Mouse (Mus musculus): ENCODE measurements at regions not wholly inside any gene's neighbourhood (a gene's known extent, or its start where the extent isn't known, plus 50 kb on each side); places are given as distances from the start of the nearest gene placed in this dataset.
"Not testable (repeated sequence)": the region's sequence is repeated elsewhere in the genome, so short reads cannot be mapped to it uniquely, and the experiment has no call there.

DNA sequence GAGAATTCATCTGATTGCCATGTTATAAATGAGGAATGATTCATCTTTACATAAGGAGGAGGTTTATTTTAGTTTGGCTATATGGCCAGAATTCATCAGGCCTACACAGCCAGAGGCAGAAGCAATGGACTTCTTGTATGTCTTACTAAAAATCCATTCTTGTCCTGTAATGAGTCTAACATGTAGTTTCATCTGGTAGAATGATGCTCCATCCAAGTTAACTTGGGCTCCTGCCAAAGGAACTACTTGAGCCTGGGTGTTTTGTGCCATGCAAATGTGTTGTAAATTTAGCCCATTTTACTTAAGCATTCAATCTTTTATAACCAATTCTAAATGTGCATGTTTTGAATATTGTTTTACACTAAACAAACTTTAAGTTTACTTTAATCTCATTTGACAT is 462.9 kb upstream of the Pom121l12 start:
- Histone ChIP-seq H3K4me1 (replicated peaks) (no peaks in the 10 kb centered on the region), H3K27me3 (replicated peaks) (no peaks in the 10 kb centered on the region), H3K27ac (no peak overlapping the region), H3K4me3 (replicated peaks) (no peak overlapping the region), H3K9ac (no peak overlapping the region), H3K36me3 (no peaks in the 10 kb centered on the region), H3K9me3 (no peaks in the 10 kb centered on the region), H3K4me2 (replicated peaks) (no peak overlapping the region)
- no peak for ATAC-seq

GRCm38 (mm10) chr11:14142376-14142775 is 456.7 kb upstream of the Pom121l12 start:
- not testable (repeated sequence) for H3K4me2 ChIP-seq (replicated peaks); ATAC-seq
- WGBS: 67% methylated on average over 3 of the region's 3 CpGs

DNA sequence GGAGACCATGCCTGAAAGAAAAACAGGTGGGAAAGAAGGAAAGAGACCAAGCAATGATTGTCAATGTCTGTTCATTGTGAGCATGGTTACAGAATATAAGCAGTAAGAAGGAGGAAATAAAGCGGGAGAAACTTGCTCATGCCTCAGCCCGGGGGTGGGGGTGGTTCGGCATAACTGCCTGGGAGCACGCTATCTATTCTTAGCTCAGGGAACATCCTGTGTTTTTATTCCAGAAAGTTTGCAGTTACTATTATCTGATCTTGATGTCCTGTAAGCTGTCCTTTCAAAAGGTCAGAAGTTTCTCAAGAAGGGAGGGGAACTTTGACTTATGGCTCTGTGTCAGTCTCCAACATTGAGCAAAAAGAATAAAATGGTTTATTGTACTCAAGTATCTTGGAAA is 451.4 kb upstream of the Pom121l12 start:
- no peak overlapping the region for H3K4me2 ChIP-seq (replicated peaks)
- no peak overlapping the region for H3K4me3 ChIP-seq (replicated peaks)
- no peaks in the 10 kb centered on the region for H3K27me3 ChIP-seq (replicated peaks)
- H3K4me1 ChIP-seq (replicated peaks): no peaks in the 10 kb centered on the region
- H3K9ac ChIP-seq: no peak overlapping the region
- ATAC-seq: no peak
- WGBS: 80% methylated on average over 4 of the region's 4 CpGs
- H3K36me3 ChIP-seq: no peaks in the 10 kb centered on the region
- H3K9me3 ChIP-seq: no peaks in the 10 kb centered on the region
- no peak overlapping the region for H3K27ac ChIP-seq

More at GRCm38 (mm10) chr11:14142376-14142775, 456.7 kb upstream of the Pom121l12 start:
- not testable (repeated sequence) for H3K9ac ChIP-seq; H3K9me3 ChIP-seq; H3K27ac ChIP-seq; H3K36me3 ChIP-seq; H3K27me3 ChIP-seq (replicated peaks); H3K4me1 ChIP-seq (replicated peaks); H3K4me3 ChIP-seq (replicated peaks)

GRCm38 (mm10) chr11:14159366-14159765 is 439.7 kb upstream of the Pom121l12 start:
- Histone ChIP-seq H3K9ac (no peak overlapping the region), H3K4me3 (replicated peaks) (no peak overlapping the region), H3K4me2 (replicated peaks) (no peak overlapping the region), H3K36me3 (no peaks in the 10 kb centered on the region), H3K27ac (no peak overlapping the region), H3K27me3 (replicated peaks) (no peaks in the 10 kb centered on the region), H3K9me3 (no peaks in the 10 kb centered on the region), H3K4me1 (replicated peaks) (no peaks in the 10 kb centered on the region)
- no peak for ATAC-seq
- WGBS: 57% methylated on average over 3 of the region's 3 CpGs

DNA sequence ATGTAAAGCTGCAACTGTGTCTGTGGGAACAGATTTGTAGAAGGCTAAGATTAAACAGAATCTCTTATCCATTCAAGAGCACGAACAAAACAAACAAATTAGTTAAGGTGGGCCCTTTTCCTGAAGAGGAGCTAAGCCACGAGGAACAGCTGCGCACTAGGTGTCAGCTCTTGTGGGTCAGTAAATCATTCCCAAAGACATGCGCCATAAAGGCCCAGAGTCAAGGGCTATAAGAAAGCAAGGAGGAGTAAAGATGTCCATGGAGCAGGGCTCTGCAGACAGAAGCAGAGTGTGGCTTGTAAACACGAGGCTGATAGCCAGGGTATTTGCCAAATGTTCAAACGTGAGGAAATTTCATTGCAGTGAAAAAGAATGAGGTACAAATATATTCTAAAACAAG is 429.6 kb upstream of the Pom121l12 start:
- ATAC-seq: no peak
- no peaks in the 10 kb centered on the region for H3K9me3 ChIP-seq
- H3K36me3 ChIP-seq: no peaks in the 10 kb centered on the region
- H3K27ac ChIP-seq: no peak overlapping the region
- H3K4me1 ChIP-seq (replicated peaks): no peaks in the 10 kb centered on the region
- no peak overlapping the region for H3K9ac ChIP-seq
- H3K4me2 ChIP-seq (replicated peaks): no peak overlapping the region
- 32% methylated on average over 6 of the region's 6 CpGs for WGBS
- H3K27me3 ChIP-seq (replicated peaks): no peaks in the 10 kb centered on the region
- H3K4me3 ChIP-seq (replicated peaks): no peak overlapping the region

DNA sequence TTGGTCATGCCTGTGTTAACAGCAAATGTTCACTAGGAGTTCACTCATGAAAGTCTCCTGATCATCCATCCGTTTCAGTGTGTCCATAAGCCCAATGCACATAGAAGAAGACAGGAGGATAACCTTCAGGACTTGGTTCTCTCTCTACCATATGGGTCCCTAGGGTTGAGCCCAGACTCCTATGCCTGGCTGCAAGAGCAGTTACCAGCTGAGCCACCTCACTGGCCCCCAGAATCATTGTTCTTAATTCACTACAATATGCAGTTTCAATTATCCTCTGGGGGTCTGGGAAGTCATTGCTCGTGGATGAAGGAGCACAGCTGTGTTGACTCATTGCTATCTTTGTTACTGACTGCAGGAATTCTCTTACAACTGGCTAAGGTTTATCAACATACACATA is 424.5 kb upstream of the Pom121l12 start:
- ATAC-seq: no peak
- Histone ChIP-seq H3K4me2 (replicated peaks) (no peak overlapping the region), H3K9me3 (no peaks in the 10 kb centered on the region), H3K4me1 (replicated peaks) (no peaks in the 10 kb centered on the region), H3K4me3 (replicated peaks) (no peak overlapping the region), H3K9ac (no peak overlapping the region), H3K27ac (no peak overlapping the region), H3K27me3 (replicated peaks) (no peaks in the 10 kb centered on the region), H3K36me3 (no peaks in the 10 kb centered on the region)
- WGBS: 63% methylated on average over 2 of the region's 2 CpGs

DNA sequence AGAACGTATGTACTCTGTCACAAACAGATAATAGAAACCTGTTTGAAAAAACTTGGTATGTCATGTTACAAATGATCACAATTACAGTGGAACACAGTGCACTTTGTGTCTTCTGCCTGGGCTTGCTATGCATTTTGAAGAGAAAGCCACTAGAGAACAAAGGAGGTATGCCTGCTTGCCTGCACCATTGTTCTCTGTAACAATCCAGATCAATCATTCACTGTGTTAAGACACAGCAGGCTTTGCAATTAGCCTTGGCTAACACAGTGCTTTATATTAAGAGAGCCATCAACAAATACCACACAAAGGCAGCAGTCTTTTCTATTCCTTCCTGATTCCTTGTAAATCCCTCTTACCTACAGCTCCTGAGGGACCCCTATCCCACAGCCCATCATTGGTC is 417.1 kb upstream of the Pom121l12 start:
- H3K4me2 ChIP-seq (replicated peaks): no peak overlapping the region

DNA sequence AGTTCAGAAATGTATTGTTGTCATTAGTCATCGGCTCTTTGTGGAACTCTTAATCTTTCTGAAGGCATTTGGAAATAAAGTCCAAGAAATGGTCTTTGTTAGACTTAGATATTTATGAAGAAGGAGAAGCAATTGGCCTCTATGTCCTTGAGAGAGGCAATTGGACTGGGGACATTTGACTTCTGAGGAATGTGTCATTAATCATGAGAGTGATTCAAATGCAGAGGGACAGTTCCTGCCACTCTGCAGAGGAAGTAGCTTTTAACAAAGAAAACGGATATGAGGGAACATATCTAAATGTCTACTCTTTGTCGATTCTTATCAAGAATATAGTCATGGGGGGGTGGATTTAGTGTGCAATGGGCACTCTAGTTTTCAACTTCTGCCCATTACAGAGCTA is 416.6 kb upstream of the Pom121l12 start:
- H3K9ac ChIP-seq: no peak overlapping the region
- no peaks in the 10 kb centered on the region for H3K36me3 ChIP-seq
- 0 out of 2 replicates have a peak, but pooled peaks have one; percentile 20 for ATAC-seq
- no peak overlapping the region for H3K4me3 ChIP-seq (replicated peaks)
- no peaks in the 10 kb centered on the region for H3K27me3 ChIP-seq (replicated peaks)
- H3K4me1 ChIP-seq (replicated peaks): no peaks in the 10 kb centered on the region
- H3K4me2 ChIP-seq (replicated peaks): no peak overlapping the region
- no peaks in the 10 kb centered on the region for H3K9me3 ChIP-seq
- no peak overlapping the region for H3K27ac ChIP-seq
- 48% methylated on average over 3 of the region's 3 CpGs for WGBS

More for the DNA sequence above, 417.1 kb upstream of the Pom121l12 start:
- H3K27ac ChIP-seq: no peak overlapping the region
- no peak overlapping the region for H3K4me3 ChIP-seq (replicated peaks)
- ATAC-seq: no peak
- 36% methylated on average over 1 of the region's 1 CpGs for WGBS
- H3K9ac ChIP-seq: no peak overlapping the region
- H3K9me3 ChIP-seq: no peaks in the 10 kb centered on the region
- no peaks in the 10 kb centered on the region for H3K27me3 ChIP-seq (replicated peaks)
- no peaks in the 10 kb centered on the region for H3K36me3 ChIP-seq
- H3K4me1 ChIP-seq (replicated peaks): no peaks in the 10 kb centered on the region

DNA sequence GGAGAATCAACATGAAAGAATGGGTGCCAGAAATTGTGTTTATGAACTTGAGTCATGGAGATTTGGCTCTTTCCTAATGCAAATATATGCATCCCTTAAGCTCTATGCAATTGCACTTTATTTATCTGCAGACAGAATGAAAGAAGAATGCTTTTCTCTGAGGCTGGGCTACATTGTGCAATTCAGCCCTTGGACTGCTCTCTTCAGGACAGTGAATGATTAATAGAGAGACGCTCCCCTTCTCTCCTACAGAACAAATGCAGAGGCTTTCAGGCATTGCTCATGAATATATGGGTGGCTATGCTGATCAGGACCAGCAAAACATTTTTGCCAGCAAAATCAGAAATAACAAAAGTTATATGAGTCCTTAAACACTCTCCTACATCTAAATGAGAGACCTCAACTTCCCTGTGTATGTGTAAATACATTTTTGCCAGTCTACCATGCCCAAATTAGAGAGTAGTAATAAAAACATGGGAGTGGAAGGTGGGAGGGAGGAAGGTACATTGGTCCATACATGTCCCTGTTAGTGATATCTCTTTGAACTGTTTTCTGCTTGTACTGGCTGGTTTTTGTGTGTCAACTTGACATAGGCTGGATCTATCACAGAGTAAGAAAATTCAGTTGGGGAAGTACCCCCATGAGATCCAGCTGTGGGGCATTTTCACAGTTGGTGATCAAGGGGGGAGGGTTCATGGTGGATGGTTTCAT is 415.7 kb upstream of the Pom121l12 start:
- peak; percentile 94 for ATAC-seq
- no peaks in the 10 kb centered on the region for H3K4me1 ChIP-seq (replicated peaks)
- 41% methylated on average over 1 of the region's 1 CpGs for WGBS
- H3K36me3 ChIP-seq: no peaks in the 10 kb centered on the region
- no peaks in the 10 kb centered on the region for H3K9me3 ChIP-seq
- no peaks in the 10 kb centered on the region for H3K27me3 ChIP-seq (replicated peaks)
- H3K4me3 ChIP-seq (replicated peaks): no peak overlapping the region
- H3K4me2 ChIP-seq (replicated peaks): no peak overlapping the region
- no peak overlapping the region for H3K27ac ChIP-seq
- H3K9ac ChIP-seq: no peak overlapping the region

- no peaks in the 10 kb centered on the region for H3K27me3 ChIP-seq (replicated peaks)
- no peak overlapping the region for H3K9ac ChIP-seq
- ATAC-seq: no peak
- H3K4me2 ChIP-seq (replicated peaks): no peak overlapping the region
- WGBS: 75% methylated on average over 2 of the region's 2 CpGs
- H3K36me3 ChIP-seq: no peaks in the 10 kb centered on the region
- H3K27ac ChIP-seq: no peak overlapping the region
- H3K4me3 ChIP-seq (replicated peaks): no peak overlapping the region
- H3K4me1 ChIP-seq (replicated peaks): no peaks in the 10 kb centered on the region
- no peaks in the 10 kb centered on the region for H3K9me3 ChIP-seq
These were observed 404.0 kb upstream of the Pom121l12 start for GRCm38 (mm10) chr11:14195081-14195480.

All from intestine, embryonic 15.5 days (tissue).